Mouse (Mus musculus) stomach, postnatal 0 days (tissue): ENCODE results near the gene Znrf4. TPM values are rescaled to one million over a fixed set of nuclear protein-coding genes. Genes with fewer than 3 reads are reported as not detected.

Source experiments
- ATAC-seq: fragments of 200-750 bp; cut with Nextera tagmentation; 2 replicates; pipeline ENCODE4 v1.8.0; 2017; ENCODE audit not compliant: low FRiP score, low TSS enrichment
- DNase-seq: peaks from one replicate; pipeline ENCODE4 v3.0.0-alpha.2; 2016; ENCODE audit warnings: low spot score
- H3K27ac ChIP-seq: fragments of 300-500 bp; sonication (generic); replicated peaks from 2 replicates; pipeline ENCODE4 v1.5.1; 2014; ENCODE audit warnings: mild to moderate bottlenecking, control low read depth
- H3K27me3 ChIP-seq: fragments of 300-500 bp; sonication (generic); 2 replicates; pipeline ENCODE4 v1.6.1; 2014; ENCODE audit warnings: low read length; ENCODE audit not compliant: control insufficient read depth, insufficient read depth
- H3K36me3 ChIP-seq: fragments of 300-500 bp; sonication (generic); 2 replicates; pipeline ENCODE4 v1.6.1; 2014; ENCODE audit warnings: low read length, mixed read lengths; ENCODE audit not compliant: control insufficient read depth, insufficient read depth
- H3K4me1 ChIP-seq: fragments of 300-500 bp; sonication (generic); replicated peaks from 2 replicates; pipeline ENCODE4 v1.6.1; 2014; ENCODE audit warnings: antibody characterized with exemption; ENCODE audit not compliant: control insufficient read depth, insufficient read depth
- H3K4me2 ChIP-seq: fragments of 300-500 bp; sonication (generic); replicated peaks from 2 replicates; pipeline ENCODE4 v1.6.1; 2014; ENCODE audit warnings: low read depth, mild to moderate bottlenecking, control low read depth, moderate library complexity
- H3K4me3 ChIP-seq: fragments of 300-500 bp; sonication (generic); 2 replicates; pipeline ENCODE4 v1.5.1; 2014; ENCODE audit warnings: low read depth, low read length, control low read depth
- H3K9ac ChIP-seq: fragments of 300-500 bp; sonication (generic); 2 replicates; pipeline ENCODE4 v1.6.1; 2014; ENCODE audit warnings: mild to moderate bottlenecking, low read length, control low read depth, mixed read lengths
- H3K9me3 ChIP-seq: fragments of 300-500 bp; sonication (generic); 2 replicates; pipeline ENCODE4 v1.6.1; 2016; ENCODE audit warnings: low read length; ENCODE audit not compliant: control insufficient read depth
- CTCF ChIP-seq: IDR thresholded peaks from 2 replicates; pipeline ENCODE4 v1.5.1; 2016; ENCODE audit warnings: antibody characterized with exemption, low read depth, mild to moderate bottlenecking, moderate library complexity
- EP300 ChIP-seq: optimal IDR thresholded peaks from 2 replicates; pipeline ENCODE3; 2016; ENCODE audit warnings: antibody characterized with exemption
- WGBS: fragments of 180-500 bp; shearing (Covaris S2); extraction: QIAGEN DNeasy Blood & Tissue Kit; methylation state at CpG from one replicate; pipeline ENCODE4 v1.1.7; 2014; 5-methylcytosine and 5-hydroxymethylcytosine counted together
- polyA plus RNA-seq: library from polyadenylated mRNA; unstranded; fragments of >200 nt; fragmentation: Nextera tagmentation; extraction: Ambion mirVana; gene quantifications from 2 replicates; pipeline ENCODE4 v1.2.1, GENCODE M21; 2015

The Znrf4 gene
- polyA plus RNA-seq, 1 experiment from 2014 or later, result not detected

GRCm38 (mm10) chr17:56474831-56475581, 37.2 kb downstream of the Znrf4 start:
- DNase-seq (peak; percentile 40), ATAC-seq (no peak)
- TF ChIP-seq EP300, result no peak
- TF ChIP-seq CTCF, result no peak
- Histone ChIP-seq H3K9ac (peak overlapping the region; percentile 67), H3K4me2 (peak overlapping the region; percentile 94), H3K27ac (no peak overlapping the region), H3K4me1 (peaks cover 17% of the 10 kb centered on the region), H3K36me3 (no peaks in the 10 kb centered on the region), H3K27me3 (peaks cover 3% of the 10 kb centered on the region; the same call in 1 of the 2 replicates), H3K4me3 (peak overlapping the region; percentile 64), H3K9me3 (no peaks in the 10 kb centered on the region)
- WGBS, result 2% methylated on average over 24 of the region's 24 CpGs

- peaks cover 3% of the 10 kb centered on the region; the same call in 1 of the 2 replicates for H3K27me3 ChIP-seq
- DNase-seq, result peak; percentile 19
Observed at GRCm38 (mm10) chr17:56474311-56474830, 37.9 kb downstream of the Znrf4 start.

GRCm38 (mm10) chr17:56473611-56473905, 38.7 kb downstream of the Znrf4 start:
- Histone ChIP-seq H3K9ac (0 out of 2 replicates have a peak overlapping the region, but pooled peaks have one; percentile 67), H3K9me3 (no peaks in the 10 kb centered on the region), H3K4me3 (peak overlapping the region; percentile 64), H3K27ac (no peak overlapping the region), H3K4me2 (peak overlapping the region; percentile 94), H3K4me1 (peaks cover 17% of the 10 kb centered on the region), H3K27me3 (peaks cover 3% of the 10 kb centered on the region; the same call in 1 of the 2 replicates), H3K36me3 (no peaks in the 10 kb centered on the region)
- 10% methylated on average over 11 of the region's 11 CpGs for WGBS
- TF ChIP-seq CTCF (no peak), EP300 (no peak)
- no peak for DNase-seq
- no peak for ATAC-seq

More at GRCm38 (mm10) chr17:56474311-56474830, 37.9 kb downstream of the Znrf4 start:
- peak overlapping the region; percentile 67 for H3K9ac ChIP-seq
- no peak overlapping the region for H3K27ac ChIP-seq
- ATAC-seq, result no peak
- peaks cover 17% of the 10 kb centered on the region for H3K4me1 ChIP-seq
- peak overlapping the region; percentile 94 for H3K4me2 ChIP-seq
- no peaks in the 10 kb centered on the region for H3K9me3 ChIP-seq
- WGBS, result 4% methylated on average over 28 of the region's 32 CpGs
- H3K36me3 ChIP-seq, result no peaks in the 10 kb centered on the region
- H3K4me3 ChIP-seq, result peak overlapping the region; percentile 64
- no peak for TF ChIP-seq EP300
- TF ChIP-seq CTCF, result no peak

- 5% methylated on average over 50 of the region's 50 CpGs for WGBS
- TF ChIP-seq EP300 (no peak), CTCF (peak; percentile 68)
- H3K4me1 ChIP-seq, result peaks cover 18% of the 10 kb centered on the region
- H3K4me3 ChIP-seq, result peak overlapping the region; percentile 64
- no peak overlapping the region; the same call in 1 of the 2 replicates for H3K9ac ChIP-seq
- no peak overlapping the region for H3K27ac ChIP-seq
- no peaks in the 10 kb centered on the region for H3K9me3 ChIP-seq
- DNase-seq, result peak; percentile 76
- H3K27me3 ChIP-seq, result peaks cover 3% of the 10 kb centered on the region; the same call in 1 of the 2 replicates
- peak; percentile 27; the same call in 1 of the 2 replicates for ATAC-seq
- no peaks in the 10 kb centered on the region for H3K36me3 ChIP-seq
- peak overlapping the region; percentile 94 for H3K4me2 ChIP-seq
Observed at GRCm38 (mm10) chr17:56472733-56473610, 39.3 kb downstream of the Znrf4 start.

- H3K4me1 ChIP-seq, result peaks cover 23% of the 10 kb centered on the region
- no peak overlapping the region for H3K9ac ChIP-seq
- TF ChIP-seq CTCF (no peak), EP300 (no peak)
- no peak for ATAC-seq
- H3K9me3 ChIP-seq, result no peaks in the 10 kb centered on the region
- 16% methylated on average over 16 of the region's 16 CpGs for WGBS
- peaks cover 3% of the 10 kb centered on the region; the same call in 1 of the 2 replicates for H3K27me3 ChIP-seq
- no peak overlapping the region for H3K27ac ChIP-seq
- no peak for DNase-seq
- H3K4me3 ChIP-seq, result no peak overlapping the region
- no peaks in the 10 kb centered on the region for H3K36me3 ChIP-seq
- peak overlapping the region; percentile 94 for H3K4me2 ChIP-seq
Observed at GRCm38 (mm10) chr17:56472121-56472520, 40.1 kb downstream of the Znrf4 start.
